Mouse (Mus musculus) MEL (cell line): Measurements from ENCODE around the gene Gramd4. TPM values are rescaled to one million over a fixed set of nuclear protein-coding genes. Genes with fewer than 3 reads are reported as not detected.

ENCODE experiments used
- DNase-seq: peaks from one replicate; pipeline ENCODE4 v3.0.0; 2011; ENCODE audit warnings: low read depth, low spot score
- H3K27ac ChIP-seq: 2 replicates; pipeline ENCODE4 v1.5.1; 2012; ENCODE audit warnings: low read depth, mild to moderate bottlenecking, control low read depth, low read length, moderate library complexity; ENCODE audit not compliant: control insufficient read depth
- H3K27me3 ChIP-seq, 2 experiments: fragments of 150-350 bp in 1 of 2; sonication (generic) in 1 of 2; 2 replicates each; pipeline ENCODE4 v1.6.1; 2012; ENCODE audit warnings: low read length in 2 of 2, mild to moderate bottlenecking in 2 of 2, improper control_type of control experiment in 1 of 2, moderate library complexity in 1 of 2; ENCODE audit not compliant: insufficient read depth in 2 of 2, control insufficient read depth in 1 of 2
- H3K36me3 ChIP-seq, 2 experiments: 2 replicates each; pipeline ENCODE4 v1.6.1; 2012 to 2014; ENCODE audit warnings: low read length in 2 of 2, improper control_type of control experiment in 1 of 2, inconsistent platforms in 1 of 2, mild to moderate bottlenecking in 1 of 2; ENCODE audit not compliant: insufficient read depth in 2 of 2, control insufficient read depth in 1 of 2
- H3K4me1 ChIP-seq, 2 experiments: fragments of 150-350 bp in 1 of 2; sonication (generic) in 1 of 2; 2 replicates each; pipeline ENCODE4 v1.6.1; 2012; ENCODE audit warnings: low read length in 2 of 2, improper control_type of control experiment in 1 of 2, mild to moderate bottlenecking in 1 of 2; ENCODE audit not compliant: insufficient read depth in 2 of 2, control insufficient read depth in 1 of 2
- H3K4me3 ChIP-seq, 2 experiments: fragments of 150-350 bp in 1 of 2; sonication (generic) in 1 of 2; 2 replicates each; pipeline ENCODE4 v1.5.1; 2012; ENCODE audit warnings: low read depth in 2 of 2, low read length in 2 of 2, mild to moderate bottlenecking in 2 of 2, moderate library complexity in 2 of 2, control low read depth in 1 of 2, improper control_type of control experiment in 1 of 2; ENCODE audit not compliant: control insufficient read depth in 1 of 2, insufficient read depth in 1 of 2
- H3K79me2 ChIP-seq: 2 replicates; pipeline ENCODE4 v1.6.1; 2012; ENCODE audit warnings: mild to moderate bottlenecking, low read length, moderate library complexity; ENCODE audit not compliant: control insufficient read depth, poor library complexity, insufficient read depth
- H3K9ac ChIP-seq: 2 replicates; pipeline ENCODE4 v1.6.1; 2012; ENCODE audit warnings: low read depth, mild to moderate bottlenecking, control low read depth, low read length, moderate library complexity; ENCODE audit not compliant: control insufficient read depth, poor library complexity, severe bottlenecking
- H3K9me3 ChIP-seq: fragments of 150-350 bp; sonication (generic); replicated peaks from 2 replicates; pipeline ENCODE4 v1.6.1; 2012; ENCODE audit warnings: mild to moderate bottlenecking, low read length, improper control_type of control experiment, moderate library complexity; ENCODE audit not compliant: insufficient read depth
- CHD1 ChIP-seq: IDR thresholded peaks from 2 replicates; pipeline ENCODE4 v1.6.1; 2012; ENCODE audit warnings: low read depth, mild to moderate bottlenecking, inconsistent platforms, low read length, improper control_type of control experiment
- E2F4 ChIP-seq: IDR thresholded peaks from 2 replicates; pipeline ENCODE4 v1.6.1; 2011; ENCODE audit warnings: low read depth, low read length, improper control_type of control experiment, borderline replicate concordance
- EP300 ChIP-seq, 2 experiments: IDR thresholded peaks; 2 replicates each; pipeline ENCODE4 v1.6.1; 2011; ENCODE audit warnings: improper control_type of control experiment in 2 of 2, low read length in 2 of 2, low read depth in 1 of 2, mild to moderate bottlenecking in 1 of 2
- GABPA ChIP-seq: IDR thresholded peaks from 2 replicates; pipeline ENCODE4 v1.6.1; 2012; ENCODE audit warnings: low read depth, mild to moderate bottlenecking, inconsistent platforms, low read length, improper control_type of control experiment, moderate library complexity
- JUND ChIP-seq: IDR thresholded peaks from 2 replicates; pipeline ENCODE4 v1.6.1; 2011; ENCODE audit warnings: low read depth, mild to moderate bottlenecking, improper control_type of control experiment, low read length
- MAX ChIP-seq: IDR thresholded peaks from 2 replicates; pipeline ENCODE4 v1.6.1; 2011; ENCODE audit warnings: low read length, improper control_type of control experiment
- MEF2A ChIP-seq: IDR thresholded peaks from 2 replicates; pipeline ENCODE4 v1.6.1; 2014; ENCODE audit warnings: low read depth, mild to moderate bottlenecking, inconsistent platforms, low read length, improper control_type of control experiment; ENCODE audit not compliant: poor library complexity, insufficient replicate concordance, severe bottlenecking; ENCODE audit errors: extremely low read depth
- MXI1 ChIP-seq: IDR thresholded peaks from 2 replicates; pipeline ENCODE4 v1.6.1; 2011; ENCODE audit warnings: mild to moderate bottlenecking, low read depth, low read length, improper control_type of control experiment
- NELFE ChIP-seq: IDR thresholded peaks from 2 replicates; pipeline ENCODE4 v1.6.1; 2011; ENCODE audit warnings: low read depth, low read length, improper control_type of control experiment
- POLR2AphosphoS2 ChIP-seq: IDR thresholded peaks from 2 replicates; pipeline ENCODE4 v1.6.1; 2011; ENCODE audit warnings: low read length, improper control_type of control experiment
- POLR2AphosphoS5 ChIP-seq: IDR thresholded peaks from 2 replicates; pipeline ENCODE4 v1.6.1; 2012; ENCODE audit warnings: low read depth, borderline replicate concordance, mild to moderate bottlenecking, inconsistent platforms, low read length, moderate library complexity, mixed read lengths
- RCOR1 ChIP-seq: IDR thresholded peaks from 2 replicates; pipeline ENCODE4 v1.6.1; 2012; ENCODE audit warnings: low read depth, mild to moderate bottlenecking, inconsistent platforms, low read length, improper control_type of control experiment
- SMC3 ChIP-seq: IDR thresholded peaks from 2 replicates; pipeline ENCODE4 v1.6.1; 2011; ENCODE audit warnings: low read depth, low read length, improper control_type of control experiment
- UBTF ChIP-seq: IDR thresholded peaks from 2 replicates; pipeline ENCODE4 v1.6.1; 2012; ENCODE audit warnings: low read depth, mild to moderate bottlenecking, inconsistent platforms, low read length, improper control_type of control experiment, moderate library complexity, borderline replicate concordance; ENCODE audit not compliant: insufficient read depth
- USF2 ChIP-seq, 2 experiments: IDR thresholded peaks; 2 replicates each; pipeline ENCODE4 v1.6.1; 2011 to 2012; ENCODE audit warnings: improper control_type of control experiment in 2 of 2, low read length in 2 of 2, borderline replicate concordance in 1 of 2, inconsistent platforms in 1 of 2, low read depth in 1 of 2, mild to moderate bottlenecking in 1 of 2; ENCODE audit not compliant: insufficient read depth in 1 of 2
- ZKSCAN1 ChIP-seq: IDR thresholded peaks from 2 replicates; pipeline ENCODE4 v1.6.1; 2012; ENCODE audit warnings: low read depth, mild to moderate bottlenecking, inconsistent platforms, low read length, improper control_type of control experiment, moderate library complexity
- polyA plus RNA-seq, 2 experiments: library from polyadenylated mRNA; stranded (reverse) in 1 of 2; unstranded in 1 of 2; fragments of >175 nt in 1 of 2; fragments of >200 nt in 1 of 2; gene quantifications; 2 replicates each; pipeline versions ENCODE4 v1.2.1 to v1.2.4; 2012; ENCODE audit warnings: low replicate concordance in 2 of 2, low read depth in 1 of 2; ENCODE audit not compliant: insufficient read length in 2 of 2, insufficient read depth in 1 of 2, missing spikeins in 1 of 2
- total RNA-seq: library from RNA; depleted of rRNA; stranded (reverse); fragments of 300-350 nt; gene quantifications from 2 replicates; pipeline ENCODE4 v1.2.3, GENCODE M21; 2012

The Gramd4 gene
- total and polyA plus RNA-seq, 3 experiments: 35.2 to 43.1 (median 38.0) TPM

GRCm38 (mm10) chr15:86129036-86129435 is 71.5 kb downstream of the Gramd4 start:
- Histone ChIP-seq H3K36me3 (peaks cover 0 to 2% of the 10 kb centered on the region in 2 experiments; a peak in 2 of 4 replicates), H3K27ac (no peak overlapping the region), H3K9ac (no peak overlapping the region), H3K79me2 (no peaks in the 10 kb centered on the region), H3K27me3 (no peaks in the 10 kb centered on the region), H3K4me1 (no peaks in the 10 kb centered on the region), H3K4me3 (no peak overlapping the region)
- no peak for TF ChIP-seq GABPA
- TF ChIP-seq EP300 (IDR thresholded peaks at IDR 0.05; ENCODE audit: low read depth in 1 of 2, low read length in 2 of 2): no peak
- no peak for TF ChIP-seq UBTF
- TF ChIP-seq POLR2AphosphoS2: no peak
- TF ChIP-seq ZKSCAN1: no peak
- no peak for TF ChIP-seq USF2 (IDR thresholded peaks at IDR 0.05; ENCODE audit: borderline replicate concordance in 1 of 2, insufficient read depth in 1 of 2, low read depth in 1 of 2, low read length in 2 of 2)
- no peak for TF ChIP-seq MEF2A
- no peak for TF ChIP-seq E2F4
- no peak for TF ChIP-seq MAX
- TF ChIP-seq SMC3: no peak
- TF ChIP-seq POLR2AphosphoS5: no peak
- TF ChIP-seq MXI1: no peak
- no peak for TF ChIP-seq JUND
- TF ChIP-seq, all 39 proteins: peak for 0
- H3K9me3 ChIP-seq: no peaks in the 10 kb centered on the region
- DNase-seq: no peak

GRCm38 (mm10) chr15:86130657-86131056 is 73.2 kb downstream of the Gramd4 start:
- no peaks in the 10 kb centered on the region for H3K4me1 ChIP-seq
- peaks cover 0 to 2% of the 10 kb centered on the region in 2 experiments; a peak in 2 of 4 replicates for H3K36me3 ChIP-seq
- TF ChIP-seq USF2 (IDR thresholded peaks at IDR 0.05; ENCODE audit: borderline replicate concordance in 1 of 2, insufficient read depth in 1 of 2, low read depth in 1 of 2, low read length in 2 of 2) (no peak), CHD1 (no peak), RCOR1 (no peak), MEF2A (no peak), NELFE (no peak), JUND (no peak)
- TF ChIP-seq, all 39 proteins: peak for 0
- Histone ChIP-seq H3K79me2 (no peaks in the 10 kb centered on the region), H3K9me3 (no peaks in the 10 kb centered on the region), H3K27me3 (no peaks in the 10 kb centered on the region), H3K9ac (no peak overlapping the region), H3K4me3 (no peak overlapping the region), H3K27ac (no peak overlapping the region)
- no peak for DNase-seq
